Mouse (Mus musculus) embryonic facial prominence, embryonic 10.5 days (tissue): ENCODE data around the gene Rapgef1. TPM values are rescaled to one million over a fixed set of nuclear protein-coding genes. Genes with fewer than 3 reads are reported as not detected.

ENCODE experiments used
- DNase-seq: peaks from one replicate; pipeline ENCODE4 v3.0.0-alpha.2; 2017; ENCODE audit warnings: low spot score
- H3K27ac ChIP-seq: fragments of 300-500 bp; sonication (generic); replicated peaks from 2 replicates; pipeline ENCODE4 v1.5.1; 2016; ENCODE audit warnings: mild to moderate bottlenecking
- H3K27me3 ChIP-seq: fragments of 300-500 bp; sonication (generic); replicated peaks from 2 replicates; pipeline ENCODE4 v1.6.1; 2016; ENCODE audit warnings: low read depth, mild to moderate bottlenecking; ENCODE audit not compliant: poor library complexity, severe bottlenecking
- H3K36me3 ChIP-seq: fragments of 300-500 bp; sonication (generic); replicated peaks from 2 replicates; pipeline ENCODE4 v1.6.1; 2016; ENCODE audit warnings: mild to moderate bottlenecking, moderate library complexity
- H3K4me1 ChIP-seq: fragments of 300-500 bp; sonication (generic); 2 replicates; pipeline ENCODE4 v1.6.1; 2016
- H3K4me3 ChIP-seq: fragments of 300-500 bp; sonication (generic); 2 replicates; pipeline ENCODE4 v1.5.1; 2016; ENCODE audit warnings: mild to moderate bottlenecking, moderate library complexity
- H3K9me3 ChIP-seq: fragments of 300-500 bp; sonication (generic); 2 replicates; pipeline ENCODE4 v1.6.1; 2016; ENCODE audit warnings: mild to moderate bottlenecking
- WGBS: fragments of 180-500 bp; shearing (Covaris S2); methylation state at CpG from one replicate; pipeline ENCODE4 v1.1.7; 2016; 5-methylcytosine and 5-hydroxymethylcytosine counted together
- polyA plus RNA-seq: library from polyadenylated mRNA; unstranded; fragments of >200 nt; fragmentation: Nextera tagmentation; extraction: Ambion mirVana; gene quantifications from 2 replicates; pipeline ENCODE4 v1.2.1, GENCODE M21; 2016

The Rapgef1 gene
- polyA plus RNA-seq, 1 experiment from 2014 or later = 17.3 TPM

DNA sequence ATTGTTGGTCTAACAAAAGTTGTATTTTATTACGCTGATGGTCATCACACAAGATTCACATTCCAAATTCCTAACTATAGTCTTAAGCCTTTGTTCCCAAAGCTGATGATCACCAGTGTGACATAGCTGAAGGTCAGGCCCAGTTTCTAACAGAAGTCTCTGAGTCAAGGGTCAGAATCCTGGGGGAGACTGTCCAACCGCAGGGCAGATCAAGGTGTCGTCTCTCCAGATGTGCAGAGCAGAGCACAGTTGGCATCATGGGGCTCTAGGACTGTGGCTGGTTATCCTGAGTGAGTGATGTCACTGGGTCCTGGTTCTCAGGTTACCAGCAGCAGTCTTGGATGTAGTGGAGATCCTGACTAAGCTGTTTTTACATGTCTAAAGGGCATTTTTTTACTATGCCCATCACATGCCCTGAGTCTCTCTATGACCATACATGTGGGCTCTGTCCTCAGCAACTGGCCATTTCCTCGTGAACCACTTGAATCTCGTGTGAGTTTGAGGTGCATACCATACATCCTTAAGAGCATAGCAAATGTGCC lies 16.5 kb downstream of the Rapgef1 start:
- Histone ChIP-seq H3K36me3 (peaks cover 17% of the 10 kb centered on the region), H3K4me3 (no peak overlapping the region), H3K27ac (no peak overlapping the region), H3K9me3 (no peaks in the 10 kb centered on the region), H3K4me1 (peaks cover 27% of the 10 kb centered on the region), H3K27me3 (no peaks in the 10 kb centered on the region)
- WGBS = 82% methylated on average over 5 of the region's 5 CpGs
- no peak for DNase-seq

DNA sequence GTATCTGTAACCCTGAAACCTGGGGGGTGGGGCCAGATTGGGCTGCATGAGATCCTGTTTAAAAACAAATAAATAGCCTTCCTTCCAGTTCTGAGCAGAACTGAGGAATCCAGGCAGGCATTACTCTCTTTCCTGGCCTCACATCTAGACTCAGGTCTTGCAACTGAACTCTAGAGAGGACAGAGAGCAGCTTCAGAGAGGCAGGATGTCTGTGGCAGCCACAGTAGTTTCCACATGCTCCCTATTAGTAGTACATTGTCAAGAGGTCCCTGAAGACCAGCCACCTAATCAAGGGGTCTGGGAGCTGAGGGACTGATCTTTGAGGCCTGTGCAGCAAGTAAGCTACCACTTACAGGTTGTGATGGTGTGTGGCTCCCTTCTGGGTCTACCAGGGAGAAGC lies 18.0 kb downstream of the Rapgef1 start:
- Histone ChIP-seq H3K27ac (no peak overlapping the region), H3K27me3 (no peaks in the 10 kb centered on the region), H3K9me3 (no peaks in the 10 kb centered on the region), H3K4me3 (no peak overlapping the region), H3K4me1 (peaks cover 27% of the 10 kb centered on the region), H3K36me3 (peaks cover 12% of the 10 kb centered on the region)
- DNase-seq = no peak

DNA sequence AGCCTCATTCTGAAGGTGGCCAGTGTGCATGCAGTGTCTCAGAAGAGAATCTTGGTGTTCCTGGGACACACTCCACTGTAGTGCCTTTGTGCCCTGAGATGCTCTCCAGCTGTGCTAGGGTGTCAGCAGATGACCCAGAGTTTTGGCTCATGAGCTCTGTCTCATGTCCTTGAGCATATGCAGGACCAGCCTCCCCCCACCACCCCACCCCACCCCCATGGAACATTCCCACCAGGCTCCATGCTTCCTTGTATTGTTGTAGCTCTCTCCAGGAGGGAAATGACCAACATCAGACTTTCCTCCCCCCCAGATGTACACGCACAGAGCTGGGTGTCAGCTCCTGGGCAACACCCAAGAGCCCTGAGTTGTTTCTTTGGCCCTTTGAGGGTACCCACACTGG lies 19.9 kb downstream of the Rapgef1 start:
- H3K27ac ChIP-seq = no peak overlapping the region
- H3K9me3 ChIP-seq = no peaks in the 10 kb centered on the region
- H3K36me3 ChIP-seq = peaks cover 17% of the 10 kb centered on the region
- H3K4me1 ChIP-seq = peaks cover 29% of the 10 kb centered on the region
- H3K4me3 ChIP-seq = no peak overlapping the region
- WGBS = 76% methylated on average over 1 of the region's 1 CpGs
- no peaks in the 10 kb centered on the region for H3K27me3 ChIP-seq
- DNase-seq = no peak

DNA sequence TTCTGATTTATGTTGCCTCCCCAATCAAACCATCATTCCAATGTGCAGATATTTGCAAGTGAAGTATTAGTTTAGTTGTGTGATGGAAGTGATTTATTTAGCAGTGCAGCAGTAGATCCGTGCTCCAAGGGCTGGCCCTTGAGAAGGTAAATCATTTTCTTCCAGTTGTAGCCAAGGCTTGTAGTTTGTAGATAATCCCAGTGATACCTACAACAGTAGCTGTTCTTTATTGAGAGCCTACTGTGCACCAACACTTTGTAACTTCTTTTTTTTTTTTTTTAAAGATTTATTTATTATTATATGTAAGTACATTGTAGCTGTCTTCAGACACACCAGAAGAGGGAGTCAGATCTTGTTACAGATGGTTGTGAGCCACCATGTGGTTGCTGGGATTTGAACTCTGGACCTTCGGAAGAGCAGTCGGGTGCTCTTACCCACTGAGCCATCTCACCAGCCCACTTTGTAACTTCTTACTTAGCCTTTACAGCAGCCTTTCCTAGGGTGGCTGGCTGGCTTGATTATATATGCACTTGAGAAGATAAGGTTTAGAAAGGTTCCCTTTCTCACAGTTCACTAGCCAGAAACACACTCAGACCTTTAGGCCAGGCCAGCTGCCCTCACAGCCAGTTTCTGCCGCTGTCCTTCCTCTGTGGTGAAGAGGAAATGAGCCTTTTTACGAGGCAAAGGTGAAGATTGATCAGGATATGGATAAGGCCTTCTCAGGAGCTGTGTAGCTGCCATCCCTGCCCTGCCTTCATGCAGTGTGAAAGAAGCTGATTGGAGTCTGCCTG lies 20.6 kb downstream of the Rapgef1 start:
- peaks cover 29% of the 10 kb centered on the region for H3K4me1 ChIP-seq
- no peak overlapping the region for H3K27ac ChIP-seq
- no peaks in the 10 kb centered on the region for H3K27me3 ChIP-seq
- H3K9me3 ChIP-seq = no peaks in the 10 kb centered on the region
- no peak overlapping the region for H3K4me3 ChIP-seq
- H3K36me3 ChIP-seq = peaks cover 24% of the 10 kb centered on the region
- DNase-seq = no peak
- WGBS = 83% methylated on average over 5 of the region's 5 CpGs

DNA sequence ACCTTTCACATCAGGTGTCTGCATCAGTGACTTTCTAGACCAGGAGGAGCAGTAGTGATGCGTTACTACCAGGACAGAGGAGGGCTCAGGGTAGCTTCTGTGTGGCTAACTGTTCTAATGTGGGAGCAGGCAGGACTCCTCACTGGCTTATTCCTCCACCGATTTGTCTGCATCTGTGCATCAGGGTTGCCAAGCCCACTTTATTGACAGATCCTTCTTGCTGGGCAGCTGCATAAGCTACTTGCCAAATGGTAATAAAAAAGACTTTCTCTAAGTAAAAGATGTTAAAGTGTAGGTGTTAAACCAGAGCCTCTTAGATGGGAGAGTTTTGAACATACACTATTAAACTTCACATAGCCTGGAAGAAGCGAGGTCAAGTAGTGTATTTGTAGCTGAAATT lies 22.2 kb downstream of the Rapgef1 start:
- WGBS = 89% methylated on average over 3 of the region's 3 CpGs
- DNase-seq = no peak
- Histone ChIP-seq H3K27ac (no peak overlapping the region), H3K4me3 (no peak overlapping the region), H3K27me3 (no peaks in the 10 kb centered on the region), H3K9me3 (no peaks in the 10 kb centered on the region), H3K4me1 (peaks cover 29% of the 10 kb centered on the region), H3K36me3 (peaks cover 28% of the 10 kb centered on the region)

DNA sequence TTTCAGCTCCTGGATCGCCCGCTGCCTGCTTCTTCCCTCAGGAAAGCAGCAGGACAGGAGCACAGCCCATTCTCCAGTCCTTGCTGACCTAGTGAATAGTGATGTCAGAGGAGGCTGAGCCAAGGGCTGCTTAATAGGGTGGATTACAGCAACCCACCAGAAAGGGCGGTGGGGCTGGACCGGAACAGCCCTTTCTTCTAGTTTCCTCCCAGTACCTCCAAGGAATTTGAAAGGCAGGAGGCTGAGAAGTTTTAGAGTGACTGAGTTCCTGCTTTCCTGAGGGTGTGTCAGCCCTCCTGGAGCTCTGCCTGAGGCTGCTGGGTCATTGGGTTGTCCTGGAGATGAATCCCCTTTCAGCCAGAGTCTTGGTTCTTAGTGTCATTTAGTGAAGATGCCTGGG lies 23.9 kb downstream of the Rapgef1 start:
- WGBS = 62% methylated on average over 4 of the region's 4 CpGs
- peak overlapping the region; percentile 4; the same call in 1 of the 2 replicates for H3K27ac ChIP-seq
- H3K36me3 ChIP-seq = peaks cover 20% of the 10 kb centered on the region; the same call in 1 of the 2 replicates
- peaks cover 24% of the 10 kb centered on the region for H3K4me1 ChIP-seq
- DNase-seq = no peak
- H3K27me3 ChIP-seq = no peaks in the 10 kb centered on the region
- no peak overlapping the region for H3K4me3 ChIP-seq
- no peaks in the 10 kb centered on the region for H3K9me3 ChIP-seq

DNA sequence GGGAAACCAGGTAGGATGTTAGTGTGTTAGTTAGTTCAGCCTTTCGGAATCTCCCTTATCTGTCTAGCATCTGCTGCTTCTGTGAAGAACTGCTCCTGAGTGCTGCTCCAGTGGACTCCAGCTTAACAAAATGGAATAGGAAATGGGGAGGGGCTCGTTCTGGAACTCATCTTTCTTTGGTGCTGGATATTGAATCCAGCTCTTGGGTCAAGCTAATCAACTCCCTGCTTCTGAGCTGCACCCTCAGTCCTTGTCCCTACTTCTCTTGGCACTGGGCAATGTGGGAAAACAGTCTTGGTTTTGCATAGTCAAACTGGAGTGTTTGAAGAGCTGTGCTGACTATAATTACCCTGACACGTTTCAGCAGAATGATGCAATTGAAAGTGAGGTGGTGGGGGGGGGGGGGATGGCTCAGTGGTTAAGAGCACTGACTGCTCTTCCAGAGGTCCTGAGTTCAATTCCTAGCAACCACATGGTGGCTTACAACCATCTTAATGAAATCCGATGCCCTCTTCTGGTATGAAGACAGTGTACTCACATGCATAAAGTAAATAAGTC lies 25.6 kb downstream of the Rapgef1 start:
- 75% methylated on average over 4 of the region's 4 CpGs for WGBS

DNA sequence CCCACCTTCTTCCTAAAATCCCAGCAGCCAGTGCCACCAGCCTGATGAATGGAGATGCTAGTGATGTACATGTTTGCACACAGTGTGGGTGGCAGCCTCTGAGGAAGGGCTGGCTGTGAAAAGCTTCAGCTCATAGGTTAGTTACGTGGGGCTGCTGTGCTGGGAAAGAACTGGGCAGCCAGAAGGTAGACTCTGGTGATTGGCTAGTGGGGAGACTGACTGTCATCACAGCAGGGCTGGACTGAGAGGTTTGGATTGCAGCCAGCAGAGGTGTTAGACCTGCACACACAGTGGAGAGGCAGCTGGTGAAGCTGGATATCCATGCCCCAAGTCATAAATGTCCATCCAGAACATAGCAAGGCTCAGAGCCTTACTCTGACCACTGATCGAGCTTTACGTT lies 27.1 kb downstream of the Rapgef1 start:
- H3K27ac ChIP-seq = no peak overlapping the region
- WGBS = 92% methylated on average over 3 of the region's 3 CpGs
- H3K36me3 ChIP-seq = peaks cover 17% of the 10 kb centered on the region; the same call in 1 of the 2 replicates
- H3K4me3 ChIP-seq = no peak overlapping the region
- peaks cover 18% of the 10 kb centered on the region for H3K4me1 ChIP-seq
- no peaks in the 10 kb centered on the region for H3K9me3 ChIP-seq
- H3K27me3 ChIP-seq = no peaks in the 10 kb centered on the region
- DNase-seq = no peak

More for the DNA sequence above, 25.6 kb downstream of the Rapgef1 start:
- no peak overlapping the region for H3K4me3 ChIP-seq
- H3K27me3 ChIP-seq = no peaks in the 10 kb centered on the region
- H3K4me1 ChIP-seq = peaks cover 24% of the 10 kb centered on the region
- H3K27ac ChIP-seq = no peak overlapping the region
- no peaks in the 10 kb centered on the region for H3K9me3 ChIP-seq
- DNase-seq = no peak
- peaks cover 20% of the 10 kb centered on the region; the same call in 1 of the 2 replicates for H3K36me3 ChIP-seq

DNA sequence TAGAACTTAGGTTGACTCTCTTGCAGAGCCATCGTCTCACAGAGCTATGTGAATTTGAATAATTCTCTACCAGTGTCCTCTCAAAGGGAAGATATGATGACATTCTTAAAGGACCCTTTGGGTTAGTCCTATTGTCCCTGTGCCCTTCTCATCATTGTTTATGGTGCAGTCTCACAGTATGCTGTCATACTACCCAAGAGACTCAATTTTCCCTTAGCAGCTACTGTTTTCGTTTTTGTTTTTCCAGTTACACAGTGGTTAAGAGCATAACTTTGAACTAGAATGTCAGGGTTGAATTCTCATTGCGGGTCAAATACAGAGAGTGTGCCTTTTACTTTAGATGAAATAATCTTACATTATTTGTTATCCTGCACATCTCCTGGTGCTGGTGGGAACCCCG lies 27.6 kb downstream of the Rapgef1 start:
- WGBS = 91% methylated on average over 4 of the region's 4 CpGs
- peaks cover 17% of the 10 kb centered on the region; the same call in 1 of the 2 replicates for H3K36me3 ChIP-seq
- no peak overlapping the region for H3K4me3 ChIP-seq
- no peaks in the 10 kb centered on the region for H3K9me3 ChIP-seq
- H3K4me1 ChIP-seq = peaks cover 23% of the 10 kb centered on the region
- H3K27ac ChIP-seq = no peak overlapping the region
- no peaks in the 10 kb centered on the region for H3K27me3 ChIP-seq
- DNase-seq = no peak

DNA sequence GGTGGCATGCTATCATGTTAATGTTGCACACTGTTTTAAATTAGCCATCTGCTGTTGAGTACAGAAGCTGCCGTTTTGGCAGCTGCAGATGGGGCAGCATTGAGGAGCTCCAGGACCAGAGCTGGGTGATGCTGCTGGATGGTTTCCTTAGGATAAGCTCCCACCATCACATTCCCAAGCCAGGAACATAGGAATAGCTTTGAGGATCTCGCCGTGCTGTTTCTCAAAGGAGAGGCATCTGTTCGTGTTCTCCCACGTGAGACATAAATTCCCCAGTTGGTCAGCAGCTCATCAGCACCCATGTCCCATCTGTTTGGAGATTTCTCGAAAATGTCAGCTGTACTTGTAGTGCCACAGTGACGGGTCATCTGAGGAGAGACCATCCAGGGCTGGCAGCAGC lies 28.3 kb downstream of the Rapgef1 start:
- Histone ChIP-seq H3K4me1 (peaks cover 26% of the 10 kb centered on the region), H3K27me3 (no peaks in the 10 kb centered on the region), H3K27ac (no peak overlapping the region), H3K4me3 (no peak overlapping the region), H3K9me3 (no peaks in the 10 kb centered on the region), H3K36me3 (peaks cover 17% of the 10 kb centered on the region; the same call in 1 of the 2 replicates)
- WGBS = 83% methylated on average over 7 of the region's 7 CpGs
- DNase-seq = no peak

DNA sequence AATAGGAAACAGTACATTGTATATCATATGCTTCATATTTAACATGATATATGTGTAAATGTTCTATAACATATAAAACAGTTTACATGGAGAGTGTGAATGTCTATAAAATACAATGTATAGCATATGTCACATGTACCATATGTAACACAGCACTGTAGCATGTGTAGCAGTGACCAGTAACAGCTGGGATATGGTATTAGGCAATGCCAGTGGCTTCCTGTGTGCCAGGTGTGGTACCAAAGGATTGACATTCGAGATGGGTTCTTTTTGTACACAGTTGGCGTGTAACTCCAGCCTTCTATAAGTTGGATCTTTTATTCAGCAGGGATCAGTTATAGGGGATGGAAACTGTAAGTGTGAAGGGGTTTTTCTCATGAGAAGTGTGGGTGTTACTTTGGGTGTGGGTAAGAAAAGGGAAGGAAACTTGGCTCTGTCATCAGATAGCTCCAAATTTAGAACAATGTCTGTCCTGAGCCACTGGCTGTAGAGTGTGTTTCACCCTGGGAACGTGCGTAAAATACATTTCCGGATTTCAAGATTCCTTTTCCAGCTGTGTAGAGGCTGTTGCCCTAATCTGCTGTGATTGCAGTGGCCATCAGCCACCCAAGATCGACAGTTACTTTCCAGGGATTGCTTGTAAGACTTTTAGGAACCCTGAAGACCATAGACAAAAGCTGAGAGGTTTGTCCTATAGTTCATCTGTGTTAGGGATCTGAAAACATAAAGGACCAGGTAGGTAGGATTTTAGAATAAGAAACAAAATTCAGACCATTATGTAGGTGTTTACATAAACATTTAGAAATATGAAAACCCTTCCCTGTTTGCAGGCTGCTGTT lies 29.7 kb downstream of the Rapgef1 start:
- no peaks in the 10 kb centered on the region for H3K9me3 ChIP-seq
- H3K27me3 ChIP-seq = no peaks in the 10 kb centered on the region
- peaks cover 12% of the 10 kb centered on the region for H3K36me3 ChIP-seq
- 88% methylated on average over 6 of the region's 6 CpGs for WGBS
- H3K4me1 ChIP-seq = peaks cover 25% of the 10 kb centered on the region
- no peak overlapping the region for H3K4me3 ChIP-seq
- DNase-seq = no peak
- no peak overlapping the region for H3K27ac ChIP-seq

DNA sequence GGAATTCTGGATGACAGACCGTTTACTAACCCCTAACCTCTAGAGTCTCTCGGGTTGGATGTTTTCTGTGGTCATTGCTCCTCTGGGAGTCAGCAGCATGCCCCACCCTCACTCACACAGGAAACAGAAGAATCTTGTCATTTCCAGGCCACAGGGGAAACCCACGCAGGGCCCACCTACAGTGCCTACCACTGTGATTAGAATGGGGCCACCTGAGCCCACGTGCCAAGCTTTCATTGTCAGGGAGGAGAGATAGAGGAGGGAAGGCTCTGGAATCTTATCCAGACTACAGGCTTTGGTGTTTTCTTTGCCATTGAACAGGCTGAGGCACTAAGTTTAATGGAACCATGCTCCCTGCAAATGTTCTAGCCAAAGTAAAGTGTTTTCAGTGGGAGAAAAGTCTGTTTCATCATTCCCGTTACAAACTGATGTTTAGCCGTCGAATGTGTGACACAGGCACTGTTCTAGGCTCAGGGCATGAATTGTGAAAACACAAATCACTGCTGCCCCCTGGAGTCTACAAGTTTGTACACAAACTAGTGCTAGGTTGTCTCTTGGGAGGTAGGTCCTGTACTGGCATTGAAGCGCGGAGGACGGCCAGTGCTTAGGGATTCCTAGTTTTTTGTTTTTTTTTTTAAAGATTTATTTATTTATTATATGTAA lies 30.4 kb downstream of the Rapgef1 start:
- Histone ChIP-seq H3K36me3 (peaks cover 6% of the 10 kb centered on the region), H3K4me3 (no peak overlapping the region), H3K27me3 (no peaks in the 10 kb centered on the region), H3K27ac (no peak overlapping the region), H3K9me3 (no peaks in the 10 kb centered on the region), H3K4me1 (peaks cover 25% of the 10 kb centered on the region)
- DNase-seq = no peak
- WGBS = 90% methylated on average over 10 of the region's 10 CpGs
